Mouse (Mus musculus) layer of hippocampus, adult 9-10 months (tissue): ENCODE data around the gene Sik2.

Experiments
- DNase-seq: peaks from one replicate; pipeline ENCODE4 v3.0.0; 2022; ENCODE audit warnings: low spot score

Sik2 gene

GRCm38 (mm10) chr9:50865803-50866202 lies 143.1 kb downstream of the Sik2 start:
- no peak for DNase-seq

GRCm38 (mm10) chr9:50864877-50865276 lies 144.0 kb downstream of the Sik2 start:
- no peak for DNase-seq

GRCm38 (mm10) chr9:50863824-50864223 lies 145.0 kb downstream of the Sik2 start:
- DNase-seq = no peak

- peak; percentile 47 for DNase-seq
Measured at GRCm38 (mm10) chr9:50861119-50861839, 147.6 kb downstream of the Sik2 start.

GRCm38 (mm10) chr9:50858681-50859080 lies 150.2 kb downstream of the Sik2 start:
- no peak for DNase-seq

- no peak for DNase-seq
Measured at GRCm38 (mm10) chr9:50857082-50857641, 151.7 kb downstream of the Sik2 start.

- peak; percentile 85 for DNase-seq
Measured at GRCm38 (mm10) chr9:50856341-50857081, 152.4 kb downstream of the Sik2 start.

- DNase-seq = no peak
Measured at GRCm38 (mm10) chr9:50855780-50856179, 153.1 kb downstream of the Sik2 start.

- no peak for DNase-seq
Measured at GRCm38 (mm10) chr9:50855133-50855766, 153.6 kb downstream of the Sik2 start.

- DNase-seq = no peak
Measured at GRCm38 (mm10) chr9:50854376-50854775, 154.5 kb downstream of the Sik2 start.

GRCm38 (mm10) chr9:50852634-50853349 lies 156.1 kb downstream of the Sik2 start:
- DNase-seq = no peak

GRCm38 (mm10) chr9:50850713-50851112 lies 158.2 kb downstream of the Sik2 start:
- no peak for DNase-seq

- DNase-seq = no peak
Measured at GRCm38 (mm10) chr9:50850271-50850670, 158.6 kb downstream of the Sik2 start.

- DNase-seq = no peak
Measured at GRCm38 (mm10) chr9:50849755-50850154, 159.1 kb downstream of the Sik2 start.

- peak; percentile 94 for DNase-seq
Measured at GRCm38 (mm10) chr9:50849249-50849648, 159.6 kb downstream of the Sik2 start.

GRCm38 (mm10) chr9:50848821-50849220 lies 160.1 kb downstream of the Sik2 start:
- no peak for DNase-seq

GRCm38 (mm10) chr9:50847606-50848368 lies 161.1 kb downstream of the Sik2 start:
- DNase-seq = no peak

- DNase-seq = no peak
Measured at GRCm38 (mm10) chr9:50847133-50847532, 161.7 kb downstream of the Sik2 start.

GRCm38 (mm10) chr9:50845547-50845946 lies 163.3 kb downstream of the Sik2 start:
- no peak for DNase-seq

- DNase-seq = no peak
Measured at GRCm38 (mm10) chr9:50845081-50845480, 163.8 kb downstream of the Sik2 start, which contains the start of gene Ppp2r1b. TSS of gene Ppp2r1b (plus strand) at chr9:50845301.
